ENCODE assay signal across 10 mouse cellular contexts in the genomic region with DNA sequence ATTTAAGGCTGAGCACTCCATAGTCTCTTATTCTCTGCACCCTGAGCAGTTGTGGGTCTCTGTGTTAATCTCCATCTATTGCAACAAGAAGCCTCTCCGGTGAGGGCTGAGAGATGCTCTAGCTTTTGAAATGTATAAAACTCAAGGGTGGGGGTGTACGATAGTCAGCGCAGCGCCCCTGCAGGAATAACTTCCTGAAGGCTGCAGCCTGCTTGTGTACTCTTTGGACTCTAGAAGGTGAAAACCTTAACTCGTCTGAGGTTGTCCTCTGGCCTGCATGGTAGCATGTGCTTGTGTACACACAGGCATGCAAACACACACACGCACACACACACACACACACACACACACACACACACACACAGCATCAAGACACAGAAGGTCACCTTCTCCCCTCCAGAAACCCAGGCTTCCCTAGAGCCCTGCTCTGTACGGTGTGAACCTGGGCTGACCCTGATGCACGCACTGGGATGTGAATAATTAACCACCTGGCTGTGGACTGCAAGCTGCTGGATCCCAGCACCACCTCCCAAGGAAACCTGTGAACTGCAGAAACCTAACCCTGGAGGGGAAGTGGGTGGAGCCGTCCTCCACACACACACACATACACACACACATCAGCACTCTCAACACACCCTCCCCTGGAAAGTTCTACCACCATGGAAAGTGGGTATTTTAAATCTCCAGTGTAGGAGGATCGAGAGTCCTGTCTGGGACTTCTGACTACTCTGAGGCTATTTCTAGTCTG. TPM values are rescaled to one million over a fixed set of nuclear protein-coding genes. Genes with fewer than 3 reads are reported as not detected.
DNase-seq lines count a peak whose midpoint lies in the region; ATAC-seq and TF ChIP-seq lines count a peak whose summit lies in the region.
"Had no signal": no experiment of that assay in that cellular context is flagged by ENCODE, and none has a peak within 500 bp of the region (broad histone marks: within the 10 kb centered on the region; RNA-seq: fewer than 3 reads in every experiment).

No protein-coding gene starts in this region.

- peak; percentile 53; the same call in 1 of the 2 replicates for ATAC-seq in limb, embryonic 15.5 days (ENCODE audit: insufficient number of reproducible peaks, low FRiP score, low TSS enrichment, low read depth)
- ATAC-seq in erythroid progenitor cell, adult 5-6 weeks (replicated peaks; ENCODE audit: low FRiP score, poor library complexity, severe bottlenecking): no peak
- no peak for ATAC-seq in granulocyte monocyte progenitor cell, adult 5-6 weeks (replicated peaks; ENCODE audit: poor library complexity, severe bottlenecking)

- no peaks in the 10 kb centered on the region for H3K36me3 ChIP-seq in thymus, adult 2 months (ENCODE audit: control insufficient read depth, insufficient read depth, low read length)
- peaks cover 7% of the 10 kb centered on the region for H3K36me3 ChIP-seq in limb, embryonic 15.5 days
- H3K36me3 ChIP-seq: hindbrain, embryonic 15.5 days had no signal

- TF ChIP-seq CTCF in thymus, adult 2 months (IDR thresholded peaks at IDR 0.05; ENCODE audit: borderline replicate concordance, control insufficient read depth, extremely low read depth, insufficient read depth, low read length, poor library complexity): no peak

- no peak overlapping the region for H3K4me3 ChIP-seq in thymus, adult 2 months (ENCODE audit: control insufficient read depth, insufficient read depth, low read length)
- no peak overlapping the region for H3K4me3 ChIP-seq in limb, embryonic 15.5 days
- H3K4me3 ChIP-seq: hindbrain, embryonic 15.5 days had no signal

- H3K27ac ChIP-seq in thymus, adult 2 months (ENCODE audit: control insufficient read depth, insufficient read depth, low read length): no peak overlapping the region
- no peak overlapping the region for H3K27ac ChIP-seq in limb, embryonic 15.5 days
- H3K27ac ChIP-seq: hindbrain, embryonic 15.5 days had no signal

- H3K27me3 ChIP-seq in thymus, adult 2 months (ENCODE audit: control insufficient read depth, insufficient read depth, low read length): no peaks in the 10 kb centered on the region
- H3K27me3 ChIP-seq in limb, embryonic 15.5 days: no peaks in the 10 kb centered on the region
- H3K27me3 ChIP-seq: hindbrain, embryonic 15.5 days had no signal

- H3K9ac ChIP-seq in limb, embryonic 15.5 days: no peak overlapping the region
- H3K9ac ChIP-seq: hindbrain, embryonic 15.5 days had no signal

- TF ChIP-seq POLR2A in thymus, adult 2 months (IDR thresholded peaks at IDR 0.05; ENCODE audit: control insufficient read depth, extremely low read depth, insufficient read depth, low read length, poor library complexity): no peak

- peak; percentile 31 for DNase-seq in thymus, postnatal 14 days
- no peak for DNase-seq in thymus, adult 2 months
- peak; percentile 86 to 94 for DNase-seq in kidney, adult 8-10 months
- DNase-seq in gastrocnemius, postnatal 4 days (ENCODE audit: low spot score in 2 of 2): no peak
- DNase-seq in testis, postnatal 10 days (ENCODE audit: low spot score): no peak

- H3K9me3 ChIP-seq in limb, embryonic 15.5 days: 0 out of 2 replicates have a peak, but pooled peaks cover 8% of the 10 kb centered on the region
- H3K9me3 ChIP-seq: hindbrain, embryonic 15.5 days had no signal

- peaks cover 19% of the 10 kb centered on the region for H3K4me1 ChIP-seq in thymus, adult 2 months (replicated peaks; ENCODE audit: control insufficient read depth, insufficient read depth, low read length)
- H3K4me1 ChIP-seq in limb, embryonic 15.5 days: peaks cover 28% of the 10 kb centered on the region
- H3K4me1 ChIP-seq: hindbrain, embryonic 15.5 days had no signal

- WGBS in thymus, adult 2 months: 74% methylated on average over 10 of the region's 10 CpGs
- WGBS in limb, embryonic 15.5 days: 57% methylated on average over 10 of the region's 10 CpGs

- no peak overlapping the region for H3K4me2 ChIP-seq in limb, embryonic 15.5 days
- H3K4me2 ChIP-seq: hindbrain, embryonic 15.5 days had no signal

RNA-seq across cellular contexts. Expression of a gene that starts 39.0 kb away (rescaled TPM):
- polyA plus RNA-seq in thymus, adult 2 months (2012; rRNA removed): 25.3 and 26.5 TPM in 2 replicates
- polyA plus RNA-seq in limb, embryonic 15.5 days (2015; fragmentation: Nextera tagmentation; extraction: Ambion mirVana): 25.5 and 27.5 TPM in 2 replicates
- 1 to 10 TPM; 3.7 to 3.8 TPM for total RNA-seq in gastrocnemius, postnatal 4 days (2021)
- 0.36 TPM in 1 of 2 replicates, not detected in the other for total RNA-seq in erythroid progenitor cell, adult 5-6 weeks (2015; ENCODE audit: low replicate concordance)
- total RNA-seq in erythroid progenitor cell, adult 5-6 weeks (2017; ENCODE audit: low replicate concordance): not detected in 2 replicates
- not detected in 2 replicates for total RNA-seq in granulocyte monocyte progenitor cell, adult 5-6 weeks (2014; fragmentation: Nextera tagmentation)
- total RNA-seq in granulocyte monocyte progenitor cell, adult 5-6 weeks (2017): not detected in 2 replicates
- total RNA-seq: MEL had no signal

Comparison
In these comparisons a context has a peak if more than half of its experiments do, and no peak if none do; other contexts are left out.
1. DNase-seq: peak in thymus, postnatal 14 days (single experiment) and kidney, adult 8-10 months (2 of 2); none in thymus, adult 2 months (single experiment), gastrocnemius, postnatal 4 days (0 of 2) and testis, postnatal 10 days (single experiment).